Comparison of ENCODE assay signal across 31 mouse cellular contexts in genomic region chr1:174426180-174426986, GRCm38 (mm10). TPM values are rescaled to one million over a fixed set of nuclear protein-coding genes. Genes with fewer than 3 reads are reported as not detected.
DNase-seq lines count a peak whose midpoint lies in the region; ATAC-seq lines count a peak whose summit lies in the region.
"Had no signal": no experiment of that assay in that cellular context is flagged by ENCODE, and none has a peak within 500 bp of the region (broad histone marks: within the 10 kb centered on the region; RNA-seq: fewer than 3 reads in every experiment).

No protein-coding gene starts in this region.

- no peaks in the 10 kb centered on the region for H3K36me3 ChIP-seq in megakaryocyte, embryonic 14.5 days (replicated peaks; ENCODE audit: low read length)
- H3K36me3 ChIP-seq in liver, embryonic 12.5 days = no peaks in the 10 kb centered on the region
- H3K36me3 ChIP-seq: forebrain, embryonic 12.5 days; heart, embryonic 12.5 days; hindbrain, embryonic 10.5 days; limb, embryonic 15.5 days; neural tube, embryonic 12.5 days had no signal

- no peaks in the 10 kb centered on the region for H3K27me3 ChIP-seq in megakaryocyte, embryonic 14.5 days (replicated peaks)
- no peaks in the 10 kb centered on the region for H3K27me3 ChIP-seq in liver, embryonic 12.5 days (replicated peaks)
- H3K27me3 ChIP-seq: forebrain, embryonic 12.5 days; heart, embryonic 12.5 days; limb, embryonic 15.5 days; neural tube, embryonic 12.5 days had no signal

- 0 out of 2 replicates have a peak overlapping the region, but pooled peaks have one; percentile 60 for H3K27ac ChIP-seq in liver, embryonic 12.5 days
- H3K27ac ChIP-seq: forebrain, embryonic 12.5 days; hindbrain, embryonic 10.5 days; limb, embryonic 15.5 days; macrophage; neural tube, embryonic 12.5 days had no signal

- H3K9me3 ChIP-seq in megakaryocyte, embryonic 14.5 days = no peaks in the 10 kb centered on the region
- no peaks in the 10 kb centered on the region for H3K9me3 ChIP-seq in liver, embryonic 12.5 days (replicated peaks)
- H3K9me3 ChIP-seq: forebrain, embryonic 12.5 days; hindbrain, embryonic 10.5 days; limb, embryonic 15.5 days; neural tube, embryonic 12.5 days had no signal

- 21% methylated on average over 3 of the region's 3 CpGs for WGBS in liver, embryonic 12.5 days (ENCODE audit: insufficient replicate concordance)

- no peak overlapping the region for H3K9ac ChIP-seq in liver, embryonic 12.5 days
- H3K9ac ChIP-seq: forebrain, embryonic 12.5 days; heart, embryonic 12.5 days; limb, embryonic 15.5 days; neural tube, embryonic 12.5 days had no signal

- no peak for ATAC-seq in megakaryocyte, adult 5-6 weeks (ENCODE audit: poor library complexity, severe bottlenecking)
- peak; percentile 82 for ATAC-seq in liver, embryonic 12.5 days
- ATAC-seq in megakaryocyte progenitor cell, adult 5-6 weeks (replicated peaks; ENCODE audit: poor library complexity) = peak; percentile 54

- DNase-seq in c-Kit-positive CD71-positive TER-119-positive erythroid progenitor cells, embryonic 14.5 days (ENCODE audit: low spot score) = peak; percentile 34
- DNase-seq in kidney, adult 9 months = no peak
- no peak for DNase-seq in thymus, adult 18-20 months
- DNase-seq in frontal cortex, postnatal 36 days (ENCODE audit: low spot score in 2 of 2) = no peak
- DNase-seq: adrenal gland, postnatal 14 days; cerebellum, adult 9-10 months; gastrocnemius, postnatal 10 days; heart, postnatal 10 days; kidney, adult 2 months; kidney, postnatal 10 days; left cerebral cortex, postnatal 4 days; midbrain, embryonic 14.5 days; right cerebral cortex, postnatal 14 days; thymus, postnatal 25 days had no signal

- H3K4me2 ChIP-seq in liver, embryonic 12.5 days = no peak overlapping the region
- H3K4me2 ChIP-seq: forebrain, embryonic 12.5 days; heart, embryonic 12.5 days; limb, embryonic 15.5 days; neural tube, embryonic 12.5 days had no signal

- H3K4me3 ChIP-seq in megakaryocyte, embryonic 14.5 days (replicated peaks) = peak overlapping the region; percentile 62
- no peak overlapping the region for H3K4me3 ChIP-seq in liver, embryonic 12.5 days
- H3K4me3 ChIP-seq: forebrain, embryonic 12.5 days; heart, embryonic 12.5 days; hindbrain, embryonic 10.5 days; limb, embryonic 15.5 days; neural tube, embryonic 12.5 days had no signal

- peaks cover 4% of the 10 kb centered on the region; the same call in 1 of the 2 replicates for H3K4me1 ChIP-seq in megakaryocyte, embryonic 14.5 days
- peaks cover 32% of the 10 kb centered on the region for H3K4me1 ChIP-seq in liver, embryonic 12.5 days
- H3K4me1 ChIP-seq: forebrain, embryonic 12.5 days; heart, embryonic 12.5 days; hindbrain, embryonic 10.5 days; limb, embryonic 15.5 days; neural tube, embryonic 12.5 days had no signal

RNA-seq across cellular contexts. Expression of gene Olfr414, which starts 2.5 kb away (rescaled TPM):
- not detected in 2 replicates for polyA plus RNA-seq in megakaryocyte, embryonic 14.5 days (2012; ENCODE audit: insufficient read depth, low replicate concordance)
- not detected in 2 replicates for total RNA-seq in megakaryocyte, adult 5-6 weeks (2015)
- total RNA-seq in megakaryocyte, adult 5-6 weeks (2017) = not detected in 2 replicates
- polyA plus RNA-seq in liver, embryonic 12.5 days (2016; fragmentation: Nextera tagmentation; extraction: Ambion mirVana) = 0.04 TPM in 1 of 2 replicates, not detected in the other
- 0.52 and 1.6 TPM in 2 replicates for total RNA-seq in megakaryocyte progenitor cell, adult 5-6 weeks (2015)
- total RNA-seq in megakaryocyte progenitor cell, adult 5-6 weeks (2017) = 0.84 TPM in 1 of 2 replicates, not detected in the other
- total RNA-seq: adrenal gland, postnatal 14 days; gastrocnemius, postnatal 10 days; granulocyte monocyte progenitor cell, adult 5-6 weeks; heart, postnatal 10 days; layer of hippocampus, postnatal 14 days; left cerebral cortex, adult 8-10 months; left cerebral cortex, postnatal 4 days had no signal
- polyA plus RNA-seq: cortical plate, adult 2 months; embryonic facial prominence, embryonic 11.5 days; forebrain, embryonic 12.5 days; heart, embryonic 12.5 days; hindbrain, embryonic 10.5 days; kidney, adult 2 months; limb, embryonic 15.5 days; lung, embryonic 16.5 days; macrophage; midbrain, embryonic 14.5 days; neural tube, embryonic 12.5 days; testis, adult 2 months had no signal

RNA-seq across cellular contexts. Expression of gene Olfr220, which starts 15.5 kb away (rescaled TPM):
- polyA plus RNA-seq in megakaryocyte, embryonic 14.5 days (2012; ENCODE audit: insufficient read depth, low replicate concordance) = not detected in 2 replicates
- not detected in 2 replicates for total RNA-seq in megakaryocyte, adult 5-6 weeks (2015)
- not detected in 2 replicates for total RNA-seq in megakaryocyte, adult 5-6 weeks (2017)
- polyA plus RNA-seq in liver, embryonic 12.5 days (2016; fragmentation: Nextera tagmentation; extraction: Ambion mirVana) = not detected in 2 replicates
- not detected in 2 replicates for total RNA-seq in megakaryocyte progenitor cell, adult 5-6 weeks (2015)
- not detected in 2 replicates for total RNA-seq in megakaryocyte progenitor cell, adult 5-6 weeks (2017)
- total RNA-seq: adrenal gland, postnatal 14 days; gastrocnemius, postnatal 10 days; granulocyte monocyte progenitor cell, adult 5-6 weeks; heart, postnatal 10 days; layer of hippocampus, postnatal 14 days; left cerebral cortex, adult 8-10 months; left cerebral cortex, postnatal 4 days had no signal
- polyA plus RNA-seq: cortical plate, adult 2 months; embryonic facial prominence, embryonic 11.5 days; forebrain, embryonic 12.5 days; heart, embryonic 12.5 days; hindbrain, embryonic 10.5 days; kidney, adult 2 months; limb, embryonic 15.5 days; lung, embryonic 16.5 days; macrophage; midbrain, embryonic 14.5 days; neural tube, embryonic 12.5 days; testis, adult 2 months had no signal

RNA-seq across cellular contexts. Expression of gene Olfr248, which starts 35.5 kb away (rescaled TPM):
- not detected in 2 replicates for polyA plus RNA-seq in megakaryocyte, embryonic 14.5 days (2012; ENCODE audit: insufficient read depth, low replicate concordance)
- total RNA-seq in megakaryocyte, adult 5-6 weeks (2015) = not detected in 2 replicates
- total RNA-seq in megakaryocyte, adult 5-6 weeks (2017) = not detected in 2 replicates
- polyA plus RNA-seq in liver, embryonic 12.5 days (2016; fragmentation: Nextera tagmentation; extraction: Ambion mirVana) = not detected in 2 replicates
- 0.52 and 0.54 TPM in 2 replicates for total RNA-seq in megakaryocyte progenitor cell, adult 5-6 weeks (2015)
- not detected in 2 replicates for total RNA-seq in megakaryocyte progenitor cell, adult 5-6 weeks (2017)
- total RNA-seq: adrenal gland, postnatal 14 days; gastrocnemius, postnatal 10 days; heart, postnatal 10 days; layer of hippocampus, postnatal 14 days; left cerebral cortex, adult 8-10 months; left cerebral cortex, postnatal 4 days had no signal
- polyA plus RNA-seq: cortical plate, adult 2 months; embryonic facial prominence, embryonic 11.5 days; forebrain, embryonic 12.5 days; heart, embryonic 12.5 days; hindbrain, embryonic 10.5 days; kidney, adult 2 months; limb, embryonic 15.5 days; lung, embryonic 16.5 days; macrophage; midbrain, embryonic 14.5 days; neural tube, embryonic 12.5 days; testis, adult 2 months had no signal
